Mouse (Mus musculus) cortical plate, adult 2 months (tissue): ENCODE data around the gene Cx3cl1. TPM values are rescaled to one million over a fixed set of nuclear protein-coding genes. Genes with fewer than 3 reads are reported as not detected.

Experiments
- H3K27ac ChIP-seq: fragments of 200-500 bp; 2 replicates; pipeline ENCODE4 v1.5.1; 2012; ENCODE audit warnings: low read length, control low read depth, inconsistent platforms; ENCODE audit not compliant: insufficient read depth
- H3K4me1 ChIP-seq: fragments of 200-500 bp; 2 replicates; pipeline ENCODE4 v1.6.1; 2011; ENCODE audit warnings: low read length; ENCODE audit not compliant: control insufficient read depth, insufficient read depth
- H3K4me3 ChIP-seq: fragments of 200-500 bp; 2 replicates; pipeline ENCODE4 v1.5.1; 2011; ENCODE audit warnings: mild to moderate bottlenecking, low read length, control low read depth; ENCODE audit not compliant: insufficient read depth
- CTCF ChIP-seq: fragments of 200-500 bp; IDR thresholded peaks from 2 replicates; pipeline ENCODE4 v1.5.1; 2011; ENCODE audit warnings: mild to moderate bottlenecking, control low read depth, low read length; ENCODE audit not compliant: insufficient read depth; ENCODE audit errors: extremely low read depth
- POLR2A ChIP-seq: fragments of 200-500 bp; IDR thresholded peaks from 2 replicates; pipeline ENCODE4 v1.6.1; 2011; ENCODE audit warnings: mild to moderate bottlenecking, low read length, control low read depth; ENCODE audit not compliant: insufficient read depth; ENCODE audit errors: extremely low read depth
- polyA plus RNA-seq: library from polyadenylated mRNA; depleted of rRNA; stranded (reverse); fragments of >200 nt; gene quantifications from 2 replicates; pipeline ENCODE4 v1.2.3, GENCODE M21; 2012

Gene Cx3cl1
- polyA plus RNA-seq, 1 experiment: 664 TPM

DNA sequence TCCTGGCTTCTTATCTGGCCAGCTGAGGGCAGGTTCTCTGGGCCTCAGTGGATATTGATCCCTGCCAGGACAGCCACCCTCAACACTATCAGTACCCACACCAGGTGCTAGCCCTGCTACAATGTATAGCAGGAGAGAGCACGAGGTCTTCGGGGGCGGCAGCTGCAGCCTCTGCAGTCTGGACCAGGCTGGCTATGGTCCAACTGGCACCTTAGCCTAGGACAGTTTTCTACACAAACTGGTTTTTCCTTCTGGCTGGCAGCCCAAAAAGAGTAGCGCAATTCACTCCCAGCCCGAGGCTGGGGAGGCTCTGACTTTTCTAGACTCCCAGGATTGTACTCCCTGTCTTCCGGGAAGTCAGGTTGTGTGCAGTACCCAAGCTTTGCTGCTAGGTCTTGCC, 864 bp upstream of the Cx3cl1 start:
- Histone ChIP-seq H3K4me1 (peaks cover 6% of the 10 kb centered on the region), H3K27ac (no peak overlapping the region), H3K4me3 (no peak overlapping the region; the same call in 1 of the 2 replicates)
- no peak for TF ChIP-seq POLR2A
- TF ChIP-seq CTCF: no peak

DNA sequence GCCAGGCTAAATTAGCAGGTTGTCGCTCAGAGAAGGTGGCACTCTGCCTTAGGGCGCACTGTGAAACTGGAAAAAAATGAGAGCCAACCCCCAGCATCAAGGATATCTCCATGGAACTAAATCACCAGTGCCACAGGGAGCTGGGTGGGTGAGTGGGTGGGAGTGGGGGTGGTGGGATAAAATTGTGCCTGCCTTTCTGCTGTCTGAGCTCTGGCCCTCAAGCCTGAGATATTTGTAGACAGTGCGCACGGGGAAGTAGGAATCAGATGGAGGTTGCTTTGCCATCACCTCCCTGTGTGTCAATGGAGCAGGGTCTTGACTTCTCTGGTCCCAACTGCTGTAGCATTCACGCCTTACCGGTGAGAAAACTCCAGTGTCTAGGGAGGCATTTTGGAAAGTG, 1.2 kb downstream of the Cx3cl1 start:
- peaks cover 12% of the 10 kb centered on the region for H3K4me1 ChIP-seq
- peak overlapping the region; percentile 95 for H3K27ac ChIP-seq
- no peak for TF ChIP-seq CTCF
- peak; percentile 59 for TF ChIP-seq POLR2A
- H3K4me3 ChIP-seq: peak overlapping the region; percentile 97

DNA sequence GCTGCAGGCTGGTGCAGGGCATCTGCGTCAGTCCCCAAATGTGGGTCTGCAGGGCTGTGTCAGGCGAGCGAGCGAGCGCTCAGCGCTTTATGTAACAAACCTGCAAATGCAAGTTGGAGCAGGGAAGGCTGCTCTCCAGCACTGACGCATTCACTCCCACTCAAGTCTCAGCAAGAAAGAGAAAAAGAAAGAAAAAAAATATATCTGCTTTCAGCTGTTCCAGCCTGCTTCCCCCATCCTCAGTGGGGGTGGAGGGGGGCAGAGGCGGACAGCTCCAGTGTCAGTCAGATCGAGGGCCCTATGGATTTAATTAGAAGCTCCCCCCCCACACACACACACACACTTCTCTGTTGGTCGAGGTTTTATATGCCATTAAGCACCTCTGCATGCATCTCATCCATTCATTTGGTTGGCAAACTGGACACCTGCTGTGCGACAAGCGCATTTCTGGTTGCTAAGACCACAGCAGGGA, 1.9 kb downstream of the Cx3cl1 start:
- peak; percentile 85; the same call in 1 of the 2 replicates for TF ChIP-seq POLR2A
- no peak for TF ChIP-seq CTCF
- Histone ChIP-seq H3K27ac (peak overlapping the region; percentile 95), H3K4me1 (peaks cover 13% of the 10 kb centered on the region), H3K4me3 (peak overlapping the region; percentile 97)

DNA sequence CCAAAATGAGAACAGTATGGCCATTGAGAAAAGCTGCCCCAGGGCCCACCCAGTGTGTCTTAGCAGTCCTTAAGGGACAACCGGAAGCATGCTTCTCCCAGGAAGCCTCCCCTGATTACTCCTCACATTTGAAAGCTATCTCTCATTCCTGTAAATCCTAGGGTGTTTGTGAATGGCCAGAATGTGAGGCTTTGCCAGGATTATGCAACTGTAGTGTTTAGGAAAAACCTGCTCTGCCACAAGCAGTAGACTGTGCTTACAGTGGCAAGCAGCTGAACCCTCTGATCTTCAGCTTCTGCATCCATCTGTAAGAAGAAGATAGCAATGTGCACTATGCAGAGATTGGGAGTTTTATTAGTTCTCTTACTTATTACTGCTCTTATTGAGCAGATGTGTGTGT, 2.8 kb downstream of the Cx3cl1 start:
- Histone ChIP-seq H3K4me3 (peak overlapping the region; percentile 97), H3K4me1 (peaks cover 15% of the 10 kb centered on the region), H3K27ac (peak overlapping the region; percentile 20)
- TF ChIP-seq CTCF: no peak
- no peak for TF ChIP-seq POLR2A

DNA sequence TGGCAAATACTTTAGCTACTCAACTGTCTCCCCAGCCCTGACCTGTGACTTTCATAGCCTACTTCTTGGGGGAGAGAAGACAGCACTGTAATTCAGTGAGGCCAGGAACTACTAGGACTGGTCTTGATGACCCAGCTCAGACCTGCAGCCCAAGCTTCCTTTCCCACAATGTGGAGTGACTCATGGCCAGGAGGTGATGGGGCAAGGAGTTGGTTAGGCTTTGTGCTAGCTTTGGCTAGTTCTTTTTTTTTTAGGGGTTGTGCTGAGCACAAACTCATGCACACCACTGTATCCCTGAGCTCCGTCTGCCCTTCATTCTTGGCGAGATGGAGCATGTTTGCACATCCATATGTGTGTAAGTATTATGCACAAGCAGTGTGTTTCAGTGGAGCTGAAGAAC, 4.5 kb downstream of the Cx3cl1 start:
- 0 out of 2 replicates have a peak, but pooled peaks have one; percentile 7 for TF ChIP-seq POLR2A
- no peak for TF ChIP-seq CTCF
- H3K4me3 ChIP-seq: peak overlapping the region; percentile 97; the same call in 1 of the 2 replicates
- H3K27ac ChIP-seq: no peak overlapping the region
- H3K4me1 ChIP-seq: peaks cover 15% of the 10 kb centered on the region

DNA sequence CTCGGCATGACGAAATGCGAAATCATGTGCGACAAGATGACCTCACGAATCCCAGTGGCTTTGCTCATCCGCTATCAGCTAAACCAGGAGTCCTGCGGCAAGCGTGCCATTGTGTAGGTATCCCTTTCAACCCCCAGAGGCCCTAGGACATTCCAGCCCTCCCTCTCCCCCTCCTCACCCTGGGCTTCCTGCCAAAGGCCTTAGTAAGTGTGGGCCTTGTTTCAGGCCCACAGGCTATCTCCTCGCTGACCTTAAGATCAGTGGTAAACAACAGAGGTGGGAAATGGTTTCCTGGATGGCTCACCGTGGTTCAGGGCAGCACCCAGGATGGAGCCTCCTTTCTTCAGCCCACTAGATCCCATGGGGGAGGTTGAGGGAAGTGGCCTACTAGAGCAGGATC, 6.2 kb downstream of the Cx3cl1 start:
- Histone ChIP-seq H3K4me1 (peaks cover 12% of the 10 kb centered on the region), H3K27ac (no peak overlapping the region), H3K4me3 (no peak overlapping the region; the same call in 1 of the 2 replicates)
- TF ChIP-seq CTCF: no peak
- TF ChIP-seq POLR2A: no peak

DNA sequence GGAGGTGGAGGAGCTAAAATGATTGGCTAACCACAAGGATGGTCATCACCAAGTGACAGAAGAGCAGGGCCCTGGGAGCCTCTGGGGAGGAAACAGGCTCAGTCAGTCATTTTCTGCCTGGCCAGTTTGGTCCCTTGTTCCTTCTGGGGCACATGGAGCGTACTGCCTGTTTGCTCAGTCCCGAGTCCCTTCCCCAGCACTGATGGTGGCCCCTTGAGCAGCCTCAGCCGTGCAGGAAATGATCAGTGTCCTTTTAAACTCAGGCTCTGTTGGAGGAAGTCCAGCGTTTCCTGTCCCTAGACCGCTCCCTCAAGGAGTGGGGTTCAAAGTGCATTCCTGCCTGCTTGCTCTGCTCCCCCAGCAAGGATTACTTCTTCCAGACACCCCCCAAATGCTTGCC, 6.7 kb downstream of the Cx3cl1 start:
- TF ChIP-seq POLR2A (no peak), CTCF (no peak)
- H3K27ac ChIP-seq: 0 out of 2 replicates have a peak overlapping the region, but pooled peaks have one; percentile 2

DNA sequence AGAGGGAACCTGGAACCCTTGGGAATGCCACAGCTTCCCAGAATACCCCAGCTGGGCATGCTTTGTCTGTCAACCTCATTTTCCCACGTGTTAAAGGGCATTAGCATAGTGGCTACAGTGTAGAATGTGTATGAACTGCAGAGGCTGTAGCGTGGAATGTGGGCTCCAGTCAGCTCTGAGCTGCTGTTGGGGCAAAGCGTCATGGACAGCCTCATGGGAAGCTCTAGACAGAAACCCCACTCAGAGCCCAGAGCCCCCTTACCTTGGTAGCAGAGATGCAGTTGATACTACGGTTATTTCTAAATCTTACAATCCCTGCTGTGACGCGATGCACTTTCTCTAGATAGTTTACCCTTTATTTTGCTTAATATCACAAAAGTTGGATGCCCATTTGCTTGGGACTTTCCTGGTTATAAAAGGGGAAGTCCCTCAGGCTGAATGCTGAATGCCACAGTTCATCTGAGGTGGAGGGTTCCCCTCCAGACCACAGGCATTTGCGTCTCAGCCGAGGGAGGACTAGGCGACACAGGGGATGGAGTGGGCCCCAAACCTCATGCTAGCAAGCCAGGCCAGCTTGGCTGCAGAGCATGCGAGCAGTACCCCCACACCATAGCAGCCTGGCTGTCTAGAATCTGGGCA, 7.2 kb downstream of the Cx3cl1 start:
- Histone ChIP-seq H3K4me1 (peaks cover 12% of the 10 kb centered on the region), H3K27ac (no peak overlapping the region), H3K4me3 (no peak overlapping the region)
- TF ChIP-seq CTCF (no peak), POLR2A (no peak)

More for the DNA sequence above, 6.7 kb downstream of the Cx3cl1 start:
- no peak overlapping the region for H3K4me3 ChIP-seq
- H3K4me1 ChIP-seq: peaks cover 12% of the 10 kb centered on the region

DNA sequence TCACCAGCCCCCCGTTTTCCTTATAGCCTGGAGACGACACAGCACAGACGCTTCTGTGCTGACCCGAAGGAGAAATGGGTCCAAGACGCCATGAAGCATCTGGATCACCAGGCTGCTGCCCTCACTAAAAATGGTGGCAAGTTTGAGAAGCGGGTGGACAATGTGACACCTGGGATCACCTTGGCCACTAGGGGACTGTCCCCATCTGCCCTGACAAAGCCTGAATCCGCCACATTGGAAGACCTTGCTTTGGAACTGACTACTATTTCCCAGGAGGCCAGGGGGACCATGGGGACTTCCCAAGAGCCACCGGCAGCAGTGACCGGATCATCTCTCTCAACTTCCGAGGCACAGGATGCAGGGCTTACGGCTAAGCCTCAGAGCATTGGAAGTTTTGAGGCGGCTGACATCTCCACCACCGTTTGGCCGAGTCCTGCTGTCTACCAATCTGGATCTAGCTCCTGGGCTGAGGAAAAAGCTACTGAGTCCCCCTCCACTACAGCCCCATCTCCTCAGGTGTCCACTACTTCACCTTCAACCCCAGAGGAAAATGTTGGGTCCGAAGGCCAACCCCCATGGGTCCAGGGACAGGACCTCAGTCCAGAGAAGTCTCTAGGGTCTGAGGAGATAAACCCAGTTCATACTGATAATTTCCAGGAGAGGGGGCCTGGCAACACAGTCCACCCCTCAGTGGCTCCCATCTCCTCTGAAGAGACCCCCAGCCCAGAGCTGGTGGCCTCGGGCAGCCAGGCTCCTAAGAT, 7.9 kb downstream of the Cx3cl1 start:
- Histone ChIP-seq H3K4me1 (peaks cover 12% of the 10 kb centered on the region), H3K27ac (no peak overlapping the region), H3K4me3 (no peak overlapping the region)
- TF ChIP-seq CTCF: no peak
- no peak for TF ChIP-seq POLR2A

DNA sequence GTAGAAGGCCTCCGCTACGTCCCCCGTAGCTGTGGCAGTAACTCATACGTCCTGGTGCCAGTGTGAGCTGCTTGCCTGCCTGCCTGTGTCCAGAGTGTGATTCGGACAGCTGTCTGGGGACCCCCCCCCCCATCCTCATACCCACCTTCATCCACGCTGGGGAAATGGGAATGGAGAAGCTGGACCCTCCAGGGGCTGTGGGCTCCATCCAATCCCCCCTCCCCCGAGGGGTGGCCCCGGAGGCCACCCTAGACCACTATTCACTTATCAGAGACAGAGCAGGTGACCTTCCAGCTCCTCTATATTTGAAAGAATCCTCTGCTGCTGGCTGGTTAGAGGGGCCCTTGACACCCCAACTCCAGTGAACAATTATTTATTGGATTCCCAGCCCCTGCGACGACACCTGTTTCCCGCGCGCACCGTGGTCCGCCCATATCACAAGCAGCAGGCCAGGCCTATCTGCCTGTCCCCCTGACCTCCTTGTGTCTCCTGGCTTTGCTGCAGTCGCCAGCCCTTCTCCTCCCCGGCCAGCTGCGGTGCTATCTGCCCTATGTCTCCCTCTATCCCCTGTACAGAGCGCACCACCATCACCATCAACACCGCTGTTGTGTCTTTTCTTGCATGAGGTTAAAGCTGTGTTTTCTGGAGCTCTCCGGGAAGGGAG, 8.8 kb downstream of the Cx3cl1 start:
- H3K27ac ChIP-seq: no peak overlapping the region
- H3K4me3 ChIP-seq: no peak overlapping the region
- no peak for TF ChIP-seq CTCF
- TF ChIP-seq POLR2A: no peak
- peaks cover 9% of the 10 kb centered on the region for H3K4me1 ChIP-seq
